Mouse (Mus musculus): ENCODE measurements at regions not wholly inside any gene's neighbourhood (a gene's known extent, or its start where the extent isn't known, plus 50 kb on each side); places are given as distances from the start of the nearest gene placed in this dataset.

GRCm38 (mm10) chr7:39822550-39823178, 305.1 kb downstream of the Zfp619 start:
- Histone ChIP-seq H3K9me3 (ENCODE audit: control insufficient read depth, low read length) (no peaks in the 10 kb centered on the region), H3K4me1 (replicated peaks; ENCODE audit: control insufficient read depth, insufficient read depth, low read length) (no peaks in the 10 kb centered on the region), H3K36me3 (ENCODE audit: control insufficient read depth, insufficient read depth, low read length) (no peaks in the 10 kb centered on the region), H3K27ac (ENCODE audit: low read depth) (no peak overlapping the region), H3K27me3 (replicated peaks; ENCODE audit: control insufficient read depth, insufficient read depth, low read length) (no peaks in the 10 kb centered on the region), H3K4me3 (ENCODE audit: low read depth, low read length) (no peak overlapping the region), H3K4me2 (ENCODE audit: low read length) (no peak overlapping the region), H3K9ac (ENCODE audit: low read length) (no peak overlapping the region)
- 66% methylated on average over 4 of the region's 4 CpGs for WGBS
- DNase-seq (ENCODE audit: low spot score) (no peak), ATAC-seq (replicated peaks; ENCODE audit: low FRiP score, low TSS enrichment, low read depth) (no peak)

- H3K27me3 ChIP-seq (replicated peaks; ENCODE audit: control insufficient read depth, insufficient read depth, low read length), result no peaks in the 10 kb centered on the region
- H3K36me3 ChIP-seq (ENCODE audit: control insufficient read depth, insufficient read depth, low read length), result no peaks in the 10 kb centered on the region
- no peak overlapping the region for H3K4me3 ChIP-seq (ENCODE audit: low read depth, low read length)
- H3K9me3 ChIP-seq (ENCODE audit: control insufficient read depth, low read length), result no peaks in the 10 kb centered on the region
- H3K4me1 ChIP-seq (replicated peaks; ENCODE audit: control insufficient read depth, insufficient read depth, low read length), result no peaks in the 10 kb centered on the region
- no peak for ATAC-seq (replicated peaks; ENCODE audit: low FRiP score, low TSS enrichment, low read depth)
- H3K9ac ChIP-seq (ENCODE audit: low read length), result no peak overlapping the region
- H3K27ac ChIP-seq (ENCODE audit: low read depth), result no peak overlapping the region
- 47% methylated on average over 6 of the region's 6 CpGs for WGBS
- no peak overlapping the region for H3K4me2 ChIP-seq (ENCODE audit: low read length)
- DNase-seq (ENCODE audit: low spot score), result no peak
Observed at GRCm38 (mm10) chr7:39828378-39828777, 310.8 kb downstream of the Zfp619 start.

- ATAC-seq (replicated peaks; ENCODE audit: low FRiP score, low TSS enrichment, low read depth), result no peak
Observed at GRCm38 (mm10) chr7:39830831-39831230, 313.3 kb downstream of the Zfp619 start.

GRCm38 (mm10) chr7:39841988-39842387, 324.4 kb downstream of the Zfp619 start:
- H3K36me3 ChIP-seq (ENCODE audit: control insufficient read depth, insufficient read depth, low read length), result no peaks in the 10 kb centered on the region
- H3K27me3 ChIP-seq (replicated peaks; ENCODE audit: control insufficient read depth, insufficient read depth, low read length), result no peaks in the 10 kb centered on the region
- H3K4me3 ChIP-seq (ENCODE audit: low read depth, low read length), result no peak overlapping the region
- no peak overlapping the region for H3K9ac ChIP-seq (ENCODE audit: low read length)
- H3K4me1 ChIP-seq (replicated peaks; ENCODE audit: control insufficient read depth, insufficient read depth, low read length), result no peaks in the 10 kb centered on the region
- no peak overlapping the region for H3K27ac ChIP-seq (ENCODE audit: low read depth)
- no peak overlapping the region for H3K4me2 ChIP-seq (ENCODE audit: low read length)
- ATAC-seq (replicated peaks; ENCODE audit: low FRiP score, low TSS enrichment, low read depth) (no peak), DNase-seq (ENCODE audit: low spot score) (no peak)
- 83% methylated on average over 3 of the region's 3 CpGs for WGBS
- no peaks in the 10 kb centered on the region for H3K9me3 ChIP-seq (ENCODE audit: control insufficient read depth, low read length)

More at GRCm38 (mm10) chr7:39830831-39831230, 313.3 kb downstream of the Zfp619 start:
- no peaks in the 10 kb centered on the region for H3K4me1 ChIP-seq (replicated peaks; ENCODE audit: control insufficient read depth, insufficient read depth, low read length)
- H3K27me3 ChIP-seq (replicated peaks; ENCODE audit: control insufficient read depth, insufficient read depth, low read length), result no peaks in the 10 kb centered on the region
- no peak overlapping the region for H3K9ac ChIP-seq (ENCODE audit: low read length)
- H3K4me3 ChIP-seq (ENCODE audit: low read depth, low read length), result no peak overlapping the region
- WGBS, result 81% methylated on average over 2 of the region's 2 CpGs
- no peaks in the 10 kb centered on the region for H3K36me3 ChIP-seq (ENCODE audit: control insufficient read depth, insufficient read depth, low read length)
- no peak for DNase-seq (ENCODE audit: low spot score)
- H3K4me2 ChIP-seq (ENCODE audit: low read length), result no peak overlapping the region
- no peaks in the 10 kb centered on the region for H3K9me3 ChIP-seq (ENCODE audit: control insufficient read depth, low read length)
- no peak overlapping the region for H3K27ac ChIP-seq (ENCODE audit: low read depth)

- DNase-seq (ENCODE audit: low spot score) (peak; percentile 54), ATAC-seq (replicated peaks; ENCODE audit: low FRiP score, low TSS enrichment, low read depth) (no peak)
- Histone ChIP-seq H3K9me3 (ENCODE audit: control insufficient read depth, low read length) (no peaks in the 10 kb centered on the region), H3K36me3 (ENCODE audit: control insufficient read depth, insufficient read depth, low read length) (no peaks in the 10 kb centered on the region), H3K4me1 (replicated peaks; ENCODE audit: control insufficient read depth, insufficient read depth, low read length) (no peaks in the 10 kb centered on the region), H3K9ac (ENCODE audit: low read length) (no peak overlapping the region), H3K4me2 (ENCODE audit: low read length) (no peak overlapping the region), H3K27me3 (replicated peaks; ENCODE audit: control insufficient read depth, insufficient read depth, low read length) (no peaks in the 10 kb centered on the region), H3K27ac (ENCODE audit: low read depth) (no peak overlapping the region), H3K4me3 (ENCODE audit: low read depth, low read length) (no peak overlapping the region)
- WGBS, result 47% methylated on average over 7 of the region's 7 CpGs
Observed at GRCm38 (mm10) chr7:39847914-39848782, 330.6 kb downstream of the Zfp619 start.

- Histone ChIP-seq H3K36me3 (ENCODE audit: control insufficient read depth, insufficient read depth, low read length) (no peaks in the 10 kb centered on the region), H3K9ac (ENCODE audit: low read length) (no peak overlapping the region), H3K4me1 (replicated peaks; ENCODE audit: control insufficient read depth, insufficient read depth, low read length) (no peaks in the 10 kb centered on the region), H3K27ac (ENCODE audit: low read depth) (no peak overlapping the region), H3K27me3 (replicated peaks; ENCODE audit: control insufficient read depth, insufficient read depth, low read length) (no peaks in the 10 kb centered on the region), H3K4me3 (ENCODE audit: low read depth, low read length) (no peak overlapping the region), H3K9me3 (ENCODE audit: control insufficient read depth, low read length) (no peaks in the 10 kb centered on the region), H3K4me2 (ENCODE audit: low read length) (no peak overlapping the region)
- ATAC-seq (replicated peaks; ENCODE audit: low FRiP score, low TSS enrichment, low read depth) (no peak), DNase-seq (ENCODE audit: low spot score) (no peak)
- WGBS, result 90% methylated on average over 2 of the region's 2 CpGs
Observed at GRCm38 (mm10) chr7:39857301-39857700, 339.7 kb downstream of the Zfp619 start.

GRCm38 (mm10) chr7:39862835-39863234, 345.3 kb downstream of the Zfp619 start:
- Histone ChIP-seq H3K9me3 (ENCODE audit: control insufficient read depth, low read length) (no peaks in the 10 kb centered on the region), H3K4me1 (replicated peaks; ENCODE audit: control insufficient read depth, insufficient read depth, low read length) (no peaks in the 10 kb centered on the region), H3K9ac (ENCODE audit: low read length) (no peak overlapping the region), H3K27me3 (replicated peaks; ENCODE audit: control insufficient read depth, insufficient read depth, low read length) (no peaks in the 10 kb centered on the region), H3K4me3 (ENCODE audit: low read depth, low read length) (no peak overlapping the region), H3K27ac (ENCODE audit: low read depth) (no peak overlapping the region), H3K4me2 (ENCODE audit: low read length) (no peak overlapping the region), H3K36me3 (ENCODE audit: control insufficient read depth, insufficient read depth, low read length) (no peaks in the 10 kb centered on the region)
- ATAC-seq (replicated peaks; ENCODE audit: low FRiP score, low TSS enrichment, low read depth), result no peak
- 65% methylated on average over 4 of the region's 4 CpGs for WGBS
- DNase-seq (ENCODE audit: low spot score), result no peak

GRCm38 (mm10) chr7:39864130-39864529, 346.6 kb downstream of the Zfp619 start:
- DNase-seq (ENCODE audit: low spot score), result no peak
- no peak overlapping the region for H3K4me2 ChIP-seq (ENCODE audit: low read length)
- ATAC-seq (replicated peaks; ENCODE audit: low FRiP score, low TSS enrichment, low read depth), result no peak
- H3K9me3 ChIP-seq (ENCODE audit: control insufficient read depth, low read length), result no peaks in the 10 kb centered on the region
- no peak overlapping the region for H3K9ac ChIP-seq (ENCODE audit: low read length)
- H3K27ac ChIP-seq (ENCODE audit: low read depth), result no peak overlapping the region
- no peaks in the 10 kb centered on the region for H3K27me3 ChIP-seq (replicated peaks; ENCODE audit: control insufficient read depth, insufficient read depth, low read length)
- no peak overlapping the region for H3K4me3 ChIP-seq (ENCODE audit: low read depth, low read length)
- 68% methylated on average over 3 of the region's 3 CpGs for WGBS
- H3K36me3 ChIP-seq (ENCODE audit: control insufficient read depth, insufficient read depth, low read length), result no peaks in the 10 kb centered on the region
- no peaks in the 10 kb centered on the region for H3K4me1 ChIP-seq (replicated peaks; ENCODE audit: control insufficient read depth, insufficient read depth, low read length)

- Histone ChIP-seq H3K4me3 (ENCODE audit: low read depth, low read length) (no peak overlapping the region), H3K36me3 (ENCODE audit: control insufficient read depth, insufficient read depth, low read length) (no peaks in the 10 kb centered on the region), H3K27ac (ENCODE audit: low read depth) (no peak overlapping the region), H3K4me2 (ENCODE audit: low read length) (no peak overlapping the region), H3K27me3 (replicated peaks; ENCODE audit: control insufficient read depth, insufficient read depth, low read length) (no peaks in the 10 kb centered on the region), H3K9me3 (ENCODE audit: control insufficient read depth, low read length) (no peaks in the 10 kb centered on the region), H3K4me1 (replicated peaks; ENCODE audit: control insufficient read depth, insufficient read depth, low read length) (no peaks in the 10 kb centered on the region), H3K9ac (ENCODE audit: low read length) (no peak overlapping the region)
- no peak for DNase-seq (ENCODE audit: low spot score)
- no peak for ATAC-seq (replicated peaks; ENCODE audit: low FRiP score, low TSS enrichment, low read depth)
- 65% methylated on average over 3 of the region's 3 CpGs for WGBS
Observed at GRCm38 (mm10) chr7:39864781-39865180, 347.2 kb downstream of the Zfp619 start.

All from intestine, embryonic 14.5 days (tissue).